Mouse (Mus musculus): ENCODE data around the gene Krtap15.
A peak's percentile ranks its signal among the peaks of the same experiment; 100 is the strongest.

Krtap15 gene

DNA sequence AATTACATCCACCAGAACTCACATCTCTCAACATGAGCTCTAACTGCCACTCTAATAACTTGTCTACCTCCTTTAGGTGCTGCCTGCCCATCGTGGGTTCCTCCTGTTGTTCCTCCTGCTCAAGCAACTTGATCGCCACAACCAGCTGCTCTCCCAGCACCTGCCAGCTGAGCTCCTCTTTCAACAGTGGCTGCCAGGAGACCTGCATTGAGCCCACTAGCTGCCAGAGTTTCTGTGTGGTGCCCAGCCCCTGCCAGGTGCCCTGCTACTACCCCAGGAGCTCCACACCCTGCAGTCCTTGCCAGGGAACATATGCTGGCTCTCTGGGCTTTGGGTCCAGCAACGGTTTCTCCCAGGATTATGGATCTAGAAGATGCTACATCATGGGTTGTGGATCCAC, at the start of gene Krtap15:
Gene Krtap15 (plus strand): TSS at position 150 of the 400 bp plus-strand sequence.
- peak in 1 of 2 experiments; percentile 1 for DNase-seq

DNA sequence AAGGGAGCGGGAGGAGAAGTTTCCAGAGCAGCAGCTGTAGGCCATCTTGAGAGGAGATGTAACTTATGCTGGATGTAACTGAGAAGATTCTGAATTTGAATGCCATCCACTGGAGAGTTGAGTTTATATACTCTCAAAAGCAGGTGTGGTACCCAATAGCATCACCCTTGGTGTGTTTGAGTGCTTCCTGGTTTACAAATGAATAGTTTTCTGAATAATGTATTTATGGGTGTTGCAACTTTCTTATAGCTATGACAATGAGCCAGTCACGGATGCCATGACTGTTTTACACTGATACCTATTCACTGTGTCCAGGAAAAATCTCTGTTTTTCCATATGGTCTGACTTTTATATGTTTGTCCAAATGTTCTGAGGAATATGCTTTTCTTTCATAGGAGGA, 45.9 kb upstream of the Krtap15 start, which contains the start of gene 2310057N15Rik:
Gene 2310057N15Rik (minus strand): TSS at position 101 of the 400 bp plus-strand sequence.
- no peak for DNase-seq

DNA sequence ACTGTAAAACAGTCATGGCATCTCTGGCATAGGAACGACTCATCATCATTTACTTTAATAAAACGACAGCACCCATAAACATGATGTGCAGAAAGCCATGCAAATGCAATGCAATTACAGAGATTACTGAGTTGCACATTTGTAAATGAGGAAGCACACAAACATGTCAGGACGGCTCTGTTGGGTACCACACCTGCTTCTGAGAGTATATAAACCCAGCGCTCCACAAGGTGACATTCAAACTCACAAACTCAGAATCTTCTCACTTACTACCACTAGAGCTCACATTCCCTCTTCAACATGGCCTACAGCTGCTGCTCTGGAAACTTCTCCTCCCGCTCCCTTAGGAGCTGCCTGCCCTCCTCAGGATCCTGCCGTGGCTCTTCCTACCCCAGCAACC, 42.4 kb upstream of the Krtap15 start, which contains the start of gene Gm5965:
Gene Gm5965 (plus strand): TSS at position 301 of the 400 bp plus-strand sequence.
- no peak for DNase-seq

DNA sequence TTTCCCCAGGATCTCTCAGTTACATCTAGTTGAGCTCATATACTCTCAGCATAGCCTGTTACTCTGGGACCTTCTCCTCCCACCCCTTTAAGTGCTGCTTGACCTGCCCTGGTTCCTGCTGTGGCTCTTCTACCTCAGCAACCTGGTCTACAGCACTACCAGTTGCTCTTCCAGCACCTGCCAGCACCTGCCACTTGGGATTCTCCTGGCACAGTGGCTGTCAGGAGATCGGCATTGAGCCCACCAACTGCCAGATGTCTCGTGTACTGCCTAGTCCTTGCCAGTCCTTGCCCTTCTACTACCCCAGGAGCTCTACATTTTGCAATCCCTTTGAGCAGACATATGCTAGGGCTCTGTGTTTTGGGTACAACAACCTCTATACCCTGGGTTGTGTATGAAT, 33.2 kb upstream of the Krtap15 start:
- DNase-seq: no peak

DNA sequence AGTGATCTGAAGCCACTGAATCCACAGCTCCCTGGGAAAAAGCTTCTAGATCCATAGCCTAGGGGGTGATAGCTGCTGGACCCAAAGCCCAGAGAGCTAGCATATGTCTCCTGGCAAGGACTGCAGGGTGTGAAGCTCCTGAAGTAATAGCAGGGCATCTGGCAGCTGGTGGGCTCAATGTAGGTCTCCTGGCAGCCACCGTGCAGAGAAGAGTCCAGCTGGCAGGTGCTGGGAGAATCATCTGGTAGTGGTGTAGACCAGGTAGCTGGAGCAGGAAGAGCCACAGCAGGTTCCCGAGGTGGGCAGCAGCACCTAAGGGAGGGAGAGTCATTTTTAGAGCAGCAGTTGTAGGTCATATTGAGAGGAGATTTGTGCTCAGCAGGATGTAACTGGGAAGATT, 8.2 kb upstream of the Krtap15 start, which contains the start of gene Gm20741:
Gene Gm20741 (minus strand): TSS at position 394 of the 400 bp plus-strand sequence.
- peak; percentile 51 to 54 for DNase-seq

DNA sequence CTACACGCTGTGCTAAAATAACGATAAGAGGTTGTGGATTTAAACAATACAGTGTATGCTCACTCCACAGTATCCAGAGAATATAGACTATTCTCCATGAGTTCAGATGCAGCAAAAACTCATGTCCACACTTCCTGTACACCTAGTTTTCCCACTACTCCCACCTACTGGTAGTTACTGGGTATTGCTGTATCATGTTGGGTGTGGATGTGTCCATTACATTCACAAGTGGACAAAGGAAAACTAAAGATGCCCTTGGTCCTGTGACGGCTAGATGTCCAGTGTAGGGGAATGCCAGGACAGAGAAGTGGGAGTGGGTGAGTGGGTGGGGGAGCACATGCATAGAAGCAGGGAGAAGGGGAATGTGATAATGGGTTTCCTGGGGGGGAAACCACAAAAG, 3.7 kb downstream of the Krtap15 start:
- DNase-seq: peak in 1 of 2 experiments; percentile 8

DNA sequence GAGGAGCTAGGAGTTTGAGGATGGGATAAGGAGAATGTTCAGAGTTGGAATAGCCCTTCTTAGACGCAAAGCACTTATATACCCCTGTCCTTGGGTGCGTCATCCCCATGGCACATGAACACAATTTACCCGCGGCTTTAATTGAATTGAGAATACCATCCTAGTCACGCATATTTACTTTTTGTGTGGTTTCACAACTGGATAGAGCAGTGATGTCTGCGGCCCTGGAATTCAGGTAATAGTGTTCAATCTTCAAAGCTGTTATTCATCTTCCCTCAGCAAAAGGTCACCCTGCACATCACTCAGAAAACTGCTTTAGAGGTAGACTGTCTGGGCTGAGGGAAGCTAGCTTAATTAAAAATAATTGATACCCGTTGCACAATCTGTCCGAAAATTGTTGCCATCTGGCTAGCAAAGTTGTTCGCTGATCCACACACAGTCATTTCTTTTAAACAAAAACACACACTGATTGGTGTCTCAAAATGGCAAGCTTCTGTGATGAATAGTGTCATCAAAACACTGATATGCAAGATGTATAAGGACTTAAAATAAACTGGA, 6.2 kb downstream of the Krtap15 start, which contains the start of gene Krtap14:
Gene Krtap14 (minus strand): TSS at position 51 of the 558 bp plus-strand sequence.
- no peak for DNase-seq

DNA sequence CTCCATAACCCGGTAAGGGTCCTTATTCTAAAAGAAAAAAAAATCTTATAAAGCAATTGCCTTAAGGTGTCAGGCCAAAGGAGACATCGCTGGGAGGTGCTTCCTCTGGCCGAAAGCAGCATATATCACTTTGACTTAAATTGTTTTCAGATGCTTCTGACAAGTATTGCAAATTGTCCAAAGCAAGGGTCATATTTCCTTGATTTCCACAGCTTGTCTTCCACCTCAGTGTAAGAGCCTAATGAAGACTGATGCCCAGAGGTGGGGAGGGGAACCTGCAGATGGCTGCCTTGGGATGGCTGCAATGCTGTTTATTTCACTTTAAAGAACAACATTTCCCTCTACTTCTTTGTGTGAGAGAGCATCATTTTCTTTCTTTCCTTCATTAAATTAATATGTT, 7.0 kb downstream of the Krtap15 start:
- no peak for DNase-seq

DNA sequence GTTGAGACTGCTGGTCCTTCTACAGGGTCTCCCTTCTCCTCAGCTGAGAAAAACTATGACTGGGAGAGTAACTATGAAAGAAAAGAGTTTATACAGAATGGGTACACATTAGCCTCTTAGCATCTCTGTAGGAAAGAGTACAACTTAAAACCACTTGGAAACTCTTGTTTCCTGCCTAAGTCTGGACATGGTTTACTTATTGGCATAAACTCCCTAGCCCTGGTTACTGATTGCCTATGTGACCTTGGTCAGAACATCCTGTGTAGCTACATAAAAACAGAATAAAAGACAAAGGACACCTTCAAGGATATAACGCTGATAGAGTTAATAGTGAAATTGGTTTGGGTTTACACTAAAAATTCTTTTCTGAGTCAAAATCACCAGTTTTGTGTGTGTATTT, 27.3 kb downstream of the Krtap15 start:
- DNase-seq: no peak

DNA sequence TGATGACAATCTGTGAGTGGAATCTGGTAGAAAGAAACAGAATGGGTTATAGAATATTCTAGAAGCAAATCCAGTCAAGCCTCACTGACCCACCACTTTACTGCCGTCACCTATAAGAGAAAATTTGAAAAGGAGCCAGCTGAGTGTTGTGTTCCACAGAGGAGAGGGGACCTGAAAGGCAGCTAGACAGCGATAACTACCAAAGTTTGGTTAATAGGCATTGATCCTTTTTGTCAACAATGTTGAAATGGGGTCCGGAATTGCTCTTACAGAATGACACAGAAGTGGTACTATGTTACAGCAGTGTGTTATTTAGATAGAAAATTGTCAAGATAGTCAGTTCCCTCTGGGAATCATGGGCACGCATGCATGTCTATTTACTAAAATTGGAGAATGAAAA, 28.5 kb downstream of the Krtap15 start:
- no peak for DNase-seq

DNA sequence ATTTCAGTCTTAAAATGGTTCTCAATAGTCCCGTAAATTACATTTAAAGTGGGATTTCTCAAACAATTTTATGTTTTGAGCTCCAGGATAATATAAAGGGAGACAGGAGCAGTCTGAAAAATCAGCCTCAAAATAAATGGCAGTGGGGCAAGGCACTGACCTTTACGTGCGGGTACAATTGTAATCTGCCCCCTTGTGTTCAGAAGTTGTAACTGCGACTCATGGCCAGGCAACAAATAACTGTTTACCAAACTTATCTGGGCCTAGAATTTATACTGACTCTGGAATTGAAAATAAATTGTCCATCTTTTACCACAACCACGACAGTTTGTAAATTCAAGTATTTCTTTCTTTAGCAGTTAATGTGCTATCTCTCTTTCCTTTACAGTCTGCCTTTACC, 31.4 kb downstream of the Krtap15 start:
- peak; percentile 12 for DNase-seq

DNA sequence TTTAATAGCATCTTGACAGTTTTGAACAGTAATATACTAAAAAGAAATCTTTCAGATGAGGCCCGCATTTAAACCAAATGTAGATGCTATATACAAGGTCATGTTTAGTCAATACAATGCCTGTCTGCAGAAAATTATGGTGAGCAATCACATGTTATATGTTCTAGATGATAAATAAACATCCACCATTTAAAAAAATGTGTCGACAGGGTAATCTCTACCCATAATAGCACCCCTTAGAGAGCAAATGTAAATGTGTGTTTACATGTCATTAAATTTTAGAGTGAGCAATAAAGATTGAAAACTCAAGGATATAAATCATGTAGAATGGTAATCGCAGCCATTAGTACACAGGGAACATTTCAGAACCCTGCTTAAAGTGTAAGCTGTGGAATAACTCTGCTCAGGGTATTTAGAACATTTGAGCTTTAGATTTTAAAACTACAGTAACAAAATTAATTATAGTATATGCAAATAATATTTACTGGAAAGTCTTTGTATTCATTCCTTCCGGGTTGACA, 44.9 kb downstream of the Krtap15 start:
- no peak for DNase-seq

DNA sequence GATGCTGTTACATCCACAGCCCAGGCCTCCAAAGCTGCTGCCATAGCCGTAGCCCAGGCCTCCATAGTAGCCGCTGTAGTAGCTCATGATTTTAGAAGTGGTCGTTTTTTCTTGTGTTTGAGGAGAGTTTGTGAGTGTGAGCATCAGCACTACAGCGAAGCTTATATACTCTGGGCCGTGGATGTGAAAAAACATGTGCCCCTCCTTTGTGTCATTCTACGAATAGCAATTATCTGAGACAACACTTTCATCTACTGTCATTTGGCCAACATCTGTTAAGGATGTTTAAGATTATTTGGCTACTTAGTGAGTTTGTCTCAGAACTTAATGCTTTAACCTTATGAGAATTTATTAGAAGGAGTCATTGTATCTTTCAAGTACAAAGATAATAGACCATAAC, 49.3 kb downstream of the Krtap15 start, which contains the start of gene Krtap19-1:
Gene Krtap19-1 (minus strand): TSS at position 101 of the 400 bp plus-strand sequence.
- no peak for DNase-seq

DNA sequence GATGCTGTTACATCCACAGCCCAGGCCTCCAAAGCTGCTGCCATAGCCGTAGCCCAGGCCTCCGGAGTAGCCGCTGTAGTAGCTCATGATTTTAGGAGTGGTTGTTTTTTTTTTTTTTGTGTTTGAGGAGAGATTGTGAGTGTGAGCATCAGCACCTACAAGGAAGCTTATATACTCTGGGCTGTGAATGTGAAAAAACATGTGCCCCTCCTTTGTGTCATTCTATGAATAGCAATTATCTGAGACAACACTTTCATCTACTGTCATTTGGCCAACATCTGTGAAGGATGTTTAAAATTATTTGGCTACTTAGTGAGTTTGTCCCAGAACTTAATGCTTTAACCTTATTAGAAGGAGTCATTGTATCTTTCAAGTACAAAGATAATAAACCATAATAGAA, 54.2 kb downstream of the Krtap15 start, which contains the start of gene Krtap19-2:
Gene Krtap19-2 (minus strand): TSS at position 101 of the 400 bp plus-strand sequence.
- DNase-seq: no peak

DNA sequence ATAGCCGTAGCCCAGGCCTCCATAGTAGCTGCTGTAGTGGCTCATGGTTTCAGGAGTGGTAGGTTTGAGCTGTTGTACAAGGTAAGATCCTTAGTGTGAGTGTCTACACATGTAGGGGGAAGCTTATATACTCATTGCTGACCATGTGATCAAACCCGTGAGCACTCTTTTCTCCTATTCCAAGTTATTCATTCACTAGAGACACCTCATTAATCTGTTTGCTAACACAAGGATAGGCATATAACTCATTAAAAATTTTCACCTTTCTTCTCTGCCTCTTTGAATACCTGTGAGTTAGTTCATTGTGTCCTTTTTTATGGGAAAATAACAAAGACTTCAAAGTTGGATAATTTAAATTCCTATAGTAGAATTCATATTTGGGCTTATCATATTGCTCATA, 57.9 kb downstream of the Krtap15 start, which contains the start of gene Krtap19-3:
Gene Krtap19-3 (minus strand): TSS at position 101 of the 400 bp plus-strand sequence.
- DNase-seq: no peak

Measured in cerebellum, postnatal 36 days (tissue).